Mouse (Mus musculus): ENCODE results near the gene Ip6k2.
A peak's percentile ranks its signal among the peaks of the same experiment; 100 is the strongest.

Ip6k2 gene

GRCm38 (mm10) chr9:108785416-108785815, 1.8 kb downstream of the Ip6k2 start:
- DNase-seq = no peak

GRCm38 (mm10) chr9:108786494-108786893, 2.9 kb downstream of the Ip6k2 start:
- DNase-seq = no peak

- no peak for DNase-seq
Measured at GRCm38 (mm10) chr9:108787080-108787479, 3.5 kb downstream of the Ip6k2 start.

GRCm38 (mm10) chr9:108788713-108789112, 5.1 kb downstream of the Ip6k2 start:
- DNase-seq = no peak

DNA sequence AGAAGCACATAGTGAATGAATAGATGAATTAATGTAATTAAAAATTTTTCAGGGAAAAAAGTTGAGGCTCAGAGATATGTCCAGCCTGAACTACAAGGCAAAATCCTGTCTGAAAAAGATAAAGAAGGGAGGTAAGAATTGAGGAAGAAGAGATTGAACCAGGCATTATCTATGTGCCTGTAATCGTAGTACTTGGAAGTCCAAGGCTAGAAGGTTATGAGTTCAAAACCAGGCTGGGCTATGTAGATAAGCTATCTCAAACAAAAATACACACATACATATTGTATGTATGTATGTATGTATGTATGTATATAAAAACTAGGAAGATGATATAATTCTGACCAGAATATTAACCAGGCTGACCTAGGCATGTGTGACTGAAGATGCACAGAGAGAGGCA, 8.7 kb downstream of the Ip6k2 start:
- no peak for DNase-seq

GRCm38 (mm10) chr9:108792730-108793129, 9.1 kb downstream of the Ip6k2 start:
- DNase-seq = no peak

GRCm38 (mm10) chr9:108795281-108795680, 11.7 kb downstream of the Ip6k2 start:
- DNase-seq = no peak

- peak; percentile 93 for DNase-seq
Measured at GRCm38 (mm10) chr9:108795762-108796161, 12.2 kb downstream of the Ip6k2 start.

GRCm38 (mm10) chr9:108796351-108796981, 12.9 kb downstream of the Ip6k2 start:
- no peak for DNase-seq

DNA sequence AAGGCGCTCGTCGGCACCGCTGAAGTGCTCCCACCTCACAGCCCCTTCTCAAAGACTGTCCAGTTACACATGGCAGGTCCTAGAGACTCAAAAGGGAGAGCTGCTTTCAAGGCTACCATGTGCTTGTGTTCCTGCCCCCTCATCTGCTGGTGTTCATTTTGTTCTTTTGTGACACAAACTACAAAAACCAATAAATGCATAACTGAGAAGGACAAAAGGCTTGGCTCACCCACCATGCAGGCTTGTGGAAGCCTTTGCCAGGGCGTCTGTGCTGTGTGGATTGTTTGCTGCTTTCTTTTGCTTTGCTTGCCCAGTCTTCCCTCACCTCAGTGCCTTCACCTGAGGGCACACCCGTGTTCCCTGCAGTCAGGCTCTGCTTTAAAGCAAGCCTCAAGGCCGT, 13.9 kb downstream of the Ip6k2 start:
- DNase-seq = no peak

GRCm38 (mm10) chr9:108798508-108799075, 15.0 kb downstream of the Ip6k2 start:
- no peak for DNase-seq

GRCm38 (mm10) chr9:108799564-108799963, 16.0 kb downstream of the Ip6k2 start:
- no peak for DNase-seq

DNA sequence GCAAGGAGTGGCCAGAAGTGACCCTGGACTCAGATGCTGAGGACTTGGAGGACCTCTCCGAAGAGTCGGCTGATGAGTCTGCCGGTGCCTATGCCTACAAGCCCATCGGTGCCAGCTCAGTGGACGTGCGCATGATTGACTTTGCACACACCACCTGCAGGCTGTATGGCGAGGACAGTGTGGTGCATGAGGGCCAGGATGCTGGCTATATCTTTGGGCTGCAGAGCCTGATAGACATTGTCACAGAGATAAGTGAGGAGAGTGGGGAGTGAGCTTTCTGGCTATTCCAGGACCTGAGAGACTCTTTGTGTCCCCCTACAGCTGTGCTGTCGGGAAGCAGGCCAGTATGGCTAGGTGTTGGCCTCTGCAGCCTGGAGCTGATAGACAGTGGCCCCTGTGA, 22.2 kb downstream of the Ip6k2 start:
- DNase-seq = peak; percentile 59

- DNase-seq = no peak
Measured at GRCm38 (mm10) chr9:108806379-108806778, 22.8 kb downstream of the Ip6k2 start.

- peak; percentile 44 for DNase-seq
Measured at GRCm38 (mm10) chr9:108806831-108807230, 23.2 kb downstream of the Ip6k2 start.

GRCm38 (mm10) chr9:108807674-108808073, 24.1 kb downstream of the Ip6k2 start:
- DNase-seq = peak; percentile 61

- peak; percentile 98 for DNase-seq
Measured at GRCm38 (mm10) chr9:108808163-108808665, 24.6 kb downstream of the Ip6k2 start, which contains the start of gene Nckipsd. Gene Nckipsd, plus strand, starts transcription at chr9:108808368.

DNA sequence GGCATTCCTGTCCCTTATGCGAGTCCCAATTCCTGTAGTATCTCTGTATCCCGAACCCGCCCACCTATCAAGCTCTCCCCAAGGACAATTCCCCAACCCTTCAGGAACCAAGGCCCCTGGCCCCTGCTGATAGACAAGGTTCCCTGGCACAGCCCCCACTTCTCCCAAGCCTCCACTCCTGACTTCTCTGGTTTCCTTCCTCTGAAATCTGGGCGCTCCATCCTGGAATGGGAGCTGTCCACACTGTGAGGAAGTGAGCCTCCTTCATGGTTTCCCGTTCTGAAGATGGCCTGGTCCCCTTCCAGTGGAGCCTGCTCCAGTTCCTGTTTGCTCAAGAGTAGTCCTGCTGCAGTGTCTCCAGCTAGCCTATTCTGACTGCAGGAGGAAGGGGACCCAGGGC, 25.6 kb downstream of the Ip6k2 start:
- DNase-seq = no peak

- no peak for DNase-seq
Measured at GRCm38 (mm10) chr9:108809723-108810122, 26.1 kb downstream of the Ip6k2 start.

GRCm38 (mm10) chr9:108810516-108810915, 26.9 kb downstream of the Ip6k2 start:
- DNase-seq = no peak

DNA sequence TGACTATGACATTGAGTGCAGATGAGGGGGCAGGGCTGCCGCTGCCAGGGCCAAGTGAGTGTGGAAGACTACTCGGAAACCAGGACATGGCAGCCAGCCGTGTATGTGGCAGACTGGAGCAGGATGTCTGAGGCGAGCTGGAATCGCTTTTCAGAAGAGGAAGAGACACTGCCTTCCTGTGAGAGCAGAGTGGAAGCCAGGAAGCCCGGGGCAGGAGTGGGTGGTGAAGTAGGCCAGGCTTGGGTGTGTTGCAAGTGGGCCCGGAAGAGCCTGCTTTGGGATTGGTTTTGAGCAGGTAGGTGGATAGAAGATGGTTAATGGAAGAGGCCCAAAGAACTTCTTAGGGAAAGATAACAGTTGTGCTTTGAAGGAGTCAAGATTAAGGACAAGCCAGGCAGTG, 32.0 kb downstream of the Ip6k2 start:
- no peak for DNase-seq

DNA sequence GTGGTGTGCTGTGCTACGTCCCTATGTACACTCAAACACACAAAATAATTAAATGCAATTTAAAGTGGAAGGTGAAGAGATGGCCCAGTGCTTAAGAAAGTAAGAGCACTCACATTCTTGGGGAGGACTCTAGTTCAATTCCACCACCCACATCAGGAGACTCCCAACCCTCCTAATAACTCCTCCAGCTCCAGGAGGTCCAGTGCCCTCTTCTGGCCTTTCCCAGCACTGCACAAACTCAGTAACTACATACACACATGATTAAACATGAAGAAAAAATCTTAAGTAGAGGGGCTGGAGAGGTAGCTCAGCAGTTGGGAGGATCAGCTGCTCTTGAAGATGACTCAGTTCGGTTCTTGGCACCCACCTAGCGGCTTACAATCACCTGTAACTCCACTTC, 35.9 kb downstream of the Ip6k2 start:
- peak; percentile 58 for DNase-seq

DNA sequence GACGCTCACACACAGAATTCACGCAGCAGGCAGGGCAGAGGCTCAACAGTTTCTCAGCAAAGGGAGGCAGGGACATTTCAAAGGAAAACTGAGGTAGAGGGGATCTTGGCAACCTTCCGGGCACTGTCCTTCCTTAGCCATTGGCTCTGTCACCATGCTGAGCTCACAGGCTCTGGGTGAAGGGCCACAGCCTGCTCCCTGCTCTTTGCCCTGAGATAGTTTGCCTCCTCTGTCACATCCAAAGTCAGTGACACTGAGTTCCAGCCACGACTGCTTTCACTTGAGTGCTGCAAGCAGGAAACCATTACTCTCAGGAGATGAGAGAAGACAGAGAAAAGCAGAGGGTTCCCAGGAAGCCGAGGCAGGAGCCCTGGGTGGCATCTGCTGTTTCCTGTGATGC, 36.5 kb downstream of the Ip6k2 start:
- DNase-seq = no peak

GRCm38 (mm10) chr9:108824144-108824685, 40.6 kb downstream of the Ip6k2 start:
- no peak for DNase-seq

Measured in liver (tissue).